Mouse (Mus musculus): ENCODE data around the gene Sub1. TPM values are rescaled to one million over a fixed set of nuclear protein-coding genes. Genes with fewer than 3 reads are reported as not detected.

Gene Sub1
- polyA plus RNA-seq, 2 experiments: 104 to 301 TPM

DNA sequence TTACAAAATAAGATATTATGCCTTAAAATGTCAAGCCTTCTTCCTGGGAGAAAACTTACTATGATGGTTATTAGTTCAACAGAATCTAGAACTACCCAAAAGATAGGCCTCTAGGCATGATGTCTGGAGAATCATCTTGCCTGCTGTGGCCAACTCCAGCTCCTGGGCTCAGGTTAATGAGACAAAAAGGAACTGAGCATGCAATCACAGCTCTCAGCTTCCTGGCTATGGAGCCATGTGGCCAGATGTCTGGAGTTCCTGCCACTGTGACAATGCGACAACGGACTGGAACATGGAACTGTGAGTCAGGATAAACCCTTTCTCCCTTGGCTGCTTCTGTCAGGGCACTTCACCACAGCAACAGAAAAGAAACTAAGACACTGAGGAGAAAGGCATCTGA lies 14.8 kb downstream of the Sub1 start:
- DNase-seq (ENCODE audit: low read depth in 3 of 3, low spot score in 3 of 3) (no peak), ATAC-seq (ENCODE audit: insufficient read depth) (no peak)
- H3K27ac ChIP-seq: no peak overlapping the region
- TF ChIP-seq CTCF (IDR thresholded peaks at IDR 0.05; ENCODE audit: low read depth) (no peak), EP300 (IDR thresholded peaks at IDR 0.05; ENCODE audit: low read depth) (no peak)
- H3K36me3 ChIP-seq (replicated peaks; ENCODE audit: control insufficient read depth, insufficient read depth, low read depth): peaks cover 30% of the 10 kb centered on the region
- no peak overlapping the region for H3K4me3 ChIP-seq (ENCODE audit: insufficient read depth in 1 of 2, low read depth in 2 of 2, low read length in 2 of 2)
- 85% methylated on average over 2 of the region's 2 CpGs for WGBS (ENCODE audit: insufficient replicate concordance)
- no peaks in the 10 kb centered on the region for H3K27me3 ChIP-seq (ENCODE audit: control insufficient read depth, insufficient read depth, low read length)
- no peak overlapping the region for H3K9ac ChIP-seq (replicated peaks)
- H3K4me1 ChIP-seq (replicated peaks; ENCODE audit: control insufficient read depth in 2 of 2, insufficient read depth in 2 of 2, low read length in 1 of 2): no peaks in the 10 kb centered on the region
- no peak overlapping the region for H3K4me2 ChIP-seq (ENCODE audit: low read depth)
- no peaks in the 10 kb centered on the region for H3K9me3 ChIP-seq (ENCODE audit: control insufficient read depth, low read length)

DNA sequence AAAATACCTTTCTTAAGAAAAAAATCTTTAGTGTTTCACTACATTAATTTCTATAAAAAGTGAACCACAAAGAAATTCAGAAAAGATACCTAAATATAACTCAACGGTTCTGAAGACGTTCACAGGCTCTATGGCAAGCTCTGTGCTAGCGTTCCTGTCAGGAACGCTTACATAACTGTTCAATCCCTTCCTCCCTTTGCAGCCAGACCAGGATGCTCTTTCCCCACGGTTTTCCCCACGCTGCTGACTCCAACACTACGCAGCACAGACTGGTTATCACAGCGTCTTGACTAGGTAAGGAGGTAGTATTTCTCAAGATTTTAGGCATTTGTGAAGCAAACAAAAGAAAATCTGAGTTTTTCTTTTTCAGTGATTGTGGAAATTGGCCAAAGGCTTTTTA lies 15.3 kb downstream of the Sub1 start:
- TF ChIP-seq CTCF (IDR thresholded peaks at IDR 0.05; ENCODE audit: low read depth): no peak
- TF ChIP-seq EP300 (IDR thresholded peaks at IDR 0.05; ENCODE audit: low read depth): no peak
- DNase-seq (ENCODE audit: low read depth in 3 of 3, low spot score in 3 of 3): no peak

DNA sequence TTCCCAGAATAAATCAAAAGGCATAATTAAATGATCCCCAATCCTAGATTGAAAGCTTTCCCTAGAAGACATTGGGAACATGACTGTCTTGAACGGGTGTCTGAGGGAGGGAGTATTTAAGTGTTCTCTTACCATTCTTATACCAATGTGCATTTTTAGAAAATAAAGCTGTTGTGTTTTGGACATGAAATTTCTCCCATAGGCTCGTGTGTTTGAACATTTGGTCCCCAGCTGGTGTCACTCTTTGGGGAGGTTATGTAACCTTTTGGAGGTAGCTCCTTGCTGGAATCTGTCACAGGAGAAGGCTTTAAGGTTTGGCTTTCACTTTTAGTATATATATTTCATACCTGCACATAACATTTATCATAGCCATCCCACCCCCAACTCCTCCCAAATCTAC lies 18.6 kb downstream of the Sub1 start:
- Histone ChIP-seq H3K27ac (no peak overlapping the region), H3K9me3 (ENCODE audit: control insufficient read depth, low read length) (no peaks in the 10 kb centered on the region), H3K4me3 (ENCODE audit: insufficient read depth in 1 of 2, low read depth in 2 of 2, low read length in 2 of 2) (no peak overlapping the region), H3K4me1 (replicated peaks; ENCODE audit: control insufficient read depth in 2 of 2, insufficient read depth in 2 of 2, low read length in 1 of 2) (no peaks in the 10 kb centered on the region), H3K9ac (replicated peaks) (no peak overlapping the region), H3K27me3 (ENCODE audit: control insufficient read depth, insufficient read depth, low read length) (no peaks in the 10 kb centered on the region), H3K4me2 (ENCODE audit: low read depth) (no peak overlapping the region), H3K36me3 (replicated peaks; ENCODE audit: control insufficient read depth, insufficient read depth, low read depth) (peaks cover 4% of the 10 kb centered on the region)
- no peak for DNase-seq (ENCODE audit: low read depth in 3 of 3, low spot score in 3 of 3)
- no peak for TF ChIP-seq CTCF (IDR thresholded peaks at IDR 0.05; ENCODE audit: low read depth)
- TF ChIP-seq EP300 (IDR thresholded peaks at IDR 0.05; ENCODE audit: low read depth): no peak
- WGBS (ENCODE audit: insufficient replicate concordance): 66% methylated on average over 2 of the region's 2 CpGs
- no peak for ATAC-seq (ENCODE audit: insufficient read depth)

More for the DNA sequence above, 15.3 kb downstream of the Sub1 start:
- Histone ChIP-seq H3K36me3 (replicated peaks; ENCODE audit: control insufficient read depth, insufficient read depth, low read depth) (peaks cover 25% of the 10 kb centered on the region), H3K27me3 (ENCODE audit: control insufficient read depth, insufficient read depth, low read length) (no peaks in the 10 kb centered on the region), H3K4me3 (ENCODE audit: insufficient read depth in 1 of 2, low read depth in 2 of 2, low read length in 2 of 2) (no peak overlapping the region), H3K27ac (no peak overlapping the region), H3K9me3 (ENCODE audit: control insufficient read depth, low read length) (no peaks in the 10 kb centered on the region), H3K9ac (replicated peaks) (no peak overlapping the region), H3K4me1 (replicated peaks; ENCODE audit: control insufficient read depth in 2 of 2, insufficient read depth in 2 of 2, low read length in 1 of 2) (no peaks in the 10 kb centered on the region), H3K4me2 (ENCODE audit: low read depth) (no peak overlapping the region)
- no peak for ATAC-seq (ENCODE audit: insufficient read depth)
- 82% methylated on average over 8 of the region's 8 CpGs for WGBS (ENCODE audit: insufficient replicate concordance)

DNA sequence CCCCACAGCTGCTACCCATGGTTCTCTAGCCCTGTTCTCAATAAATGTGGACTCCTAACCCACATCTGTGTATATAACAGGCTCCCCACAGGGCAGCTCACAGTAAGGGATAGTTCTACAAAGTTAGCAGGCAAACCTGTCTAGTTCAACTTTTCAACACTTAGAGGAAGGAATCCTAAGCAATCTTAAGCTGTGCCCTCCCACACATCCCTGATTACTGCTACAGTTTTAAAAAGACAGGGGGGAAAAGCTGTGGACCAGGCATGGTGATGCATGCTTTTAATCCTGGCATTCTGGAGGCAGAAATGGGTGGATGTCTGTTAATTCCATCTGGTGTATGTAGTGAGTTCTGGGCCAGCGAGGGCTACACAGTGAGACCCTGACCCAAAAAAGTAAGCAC lies 19.7 kb downstream of the Sub1 start:
- TF ChIP-seq CTCF (IDR thresholded peaks at IDR 0.05; ENCODE audit: low read depth) (no peak), EP300 (IDR thresholded peaks at IDR 0.05; ENCODE audit: low read depth) (no peak)
- H3K36me3 ChIP-seq (replicated peaks; ENCODE audit: control insufficient read depth, insufficient read depth, low read depth): peaks cover under 1% of the 10 kb centered on the region
- H3K4me1 ChIP-seq (replicated peaks; ENCODE audit: control insufficient read depth in 2 of 2, insufficient read depth in 2 of 2, low read length in 1 of 2): no peaks in the 10 kb centered on the region
- H3K27me3 ChIP-seq (ENCODE audit: control insufficient read depth, insufficient read depth, low read length): no peaks in the 10 kb centered on the region
- no peak overlapping the region for H3K4me2 ChIP-seq (ENCODE audit: low read depth)
- H3K9me3 ChIP-seq (ENCODE audit: control insufficient read depth, low read length): no peaks in the 10 kb centered on the region
- H3K4me3 ChIP-seq (ENCODE audit: insufficient read depth in 1 of 2, low read depth in 2 of 2, low read length in 2 of 2): no peak overlapping the region
- H3K27ac ChIP-seq: no peak overlapping the region
- no peak overlapping the region for H3K9ac ChIP-seq (replicated peaks)
- whole genome bisulfite sequencing (ENCODE audit: insufficient replicate concordance): 53% methylated on average over 1 of the region's 1 CpGs
- ATAC-seq (ENCODE audit: insufficient read depth) (no peak), DNase-seq (ENCODE audit: low read depth in 3 of 3, low spot score in 3 of 3) (no peak)

DNA sequence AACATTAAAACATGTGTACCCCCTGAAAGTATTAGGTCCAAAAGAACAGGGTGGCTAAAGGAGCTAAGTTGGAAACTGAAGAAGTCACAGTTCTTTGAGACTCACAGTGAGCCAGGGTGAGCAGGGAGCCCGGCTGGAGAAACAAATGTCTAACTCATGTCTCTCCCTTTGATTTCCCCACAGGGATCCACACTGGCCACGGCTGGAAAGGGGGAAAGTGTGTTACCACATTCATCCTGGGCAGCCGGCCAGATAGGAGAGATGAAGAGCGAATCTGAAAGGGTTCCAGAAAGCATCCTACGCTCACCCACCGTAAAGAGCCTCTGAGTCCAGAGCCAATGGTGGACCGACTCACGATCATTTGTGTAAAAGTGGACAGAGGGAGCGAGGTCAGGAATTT lies 20.9 kb downstream of the Sub1 start:
- DNase-seq (ENCODE audit: low read depth in 3 of 3, low spot score in 3 of 3): no peak

More for the DNA sequence above, 20.9 kb downstream of the Sub1 start:
- H3K36me3 ChIP-seq (replicated peaks; ENCODE audit: control insufficient read depth, insufficient read depth, low read depth): no peaks in the 10 kb centered on the region; the same call in 1 of the 2 replicates
- no peak overlapping the region for H3K9ac ChIP-seq (replicated peaks)
- H3K4me1 ChIP-seq (replicated peaks; ENCODE audit: control insufficient read depth in 2 of 2, insufficient read depth in 2 of 2, low read length in 1 of 2): no peaks in the 10 kb centered on the region
- TF ChIP-seq CTCF (IDR thresholded peaks at IDR 0.05; ENCODE audit: low read depth) (no peak), EP300 (IDR thresholded peaks at IDR 0.05; ENCODE audit: low read depth) (no peak)
- H3K27ac ChIP-seq: no peak overlapping the region
- WGBS (ENCODE audit: insufficient replicate concordance): 79% methylated on average over 9 of the region's 9 CpGs
- ATAC-seq (ENCODE audit: insufficient read depth): no peak
- H3K4me3 ChIP-seq (ENCODE audit: insufficient read depth in 1 of 2, low read depth in 2 of 2, low read length in 2 of 2): no peak overlapping the region
- H3K9me3 ChIP-seq (ENCODE audit: control insufficient read depth, low read length): no peaks in the 10 kb centered on the region
- H3K27me3 ChIP-seq (ENCODE audit: control insufficient read depth, insufficient read depth, low read length): no peaks in the 10 kb centered on the region
- no peak overlapping the region for H3K4me2 ChIP-seq (ENCODE audit: low read depth)
